Mouse (Mus musculus): Measurements from ENCODE around the gene Pgk1. TPM values are rescaled to one million over a fixed set of nuclear protein-coding genes. Genes with fewer than 3 reads are reported as not detected.

The Pgk1 gene
- 708 and 743 TPM in 2 replicates for polyA plus RNA-seq (2014; fragmentation: Nextera tagmentation; extraction: Ambion mirVana)

- Histone ChIP-seq H3K27ac (replicated peaks in 1 of 2; ENCODE audit: control insufficient read depth in 1 of 2, insufficient read depth in 1 of 2, low read depth in 2 of 2, low read length in 2 of 2) (peak within 1 kb of the TSS; percentile 95 to 98), H3K4me3 (ENCODE audit: control insufficient read depth in 1 of 2, insufficient read depth in 1 of 2, low read depth in 1 of 2, low read length in 2 of 2) (peak within 1 kb of the TSS; percentile 58 to 76), H3K4me1 (ENCODE audit: control insufficient read depth in 2 of 2, insufficient read depth in 2 of 2, low read length in 2 of 2) (peaks cover 0 to 5% of the 10 kb centered on the region in 2 experiments; a peak in 3 of 4 replicates), H3K9ac (ENCODE audit: low read length) (peak within 1 kb of the TSS; percentile 91), H3K27me3 (ENCODE audit: control insufficient read depth, insufficient read depth, low read length) (no peaks in the 10 kb centered on the region), H3K36me3 (ENCODE audit: control insufficient read depth, insufficient read depth, low read length) (peaks cover 21% of the 10 kb centered on the region; the same call in 1 of the 2 replicates), H3K9me3 (ENCODE audit: control insufficient read depth, low read length) (no peaks in the 10 kb centered on the region), H3K4me2 (ENCODE audit: low read length) (peak within 1 kb of the TSS; percentile 64)
- 13% methylated on average over 44 of the region's 55 CpGs for WGBS
- ATAC-seq (ENCODE audit: insufficient number of reproducible peaks, insufficient read depth, low FRiP score, low read depth), result peak; percentile 96
Measured at GRCm38 (mm10) chrX:106186713-106187649, at the start of gene Pgk1. TSS of gene Pgk1 (plus strand) at chrX:106187100.

GRCm38 (mm10) chrX:106139309-106140070 lies 47.4 kb upstream of the Pgk1 start:
- WGBS, result 76% methylated on average over 13 of the region's 13 CpGs
- H3K9me3 ChIP-seq (ENCODE audit: control insufficient read depth, low read length), result no peaks in the 10 kb centered on the region
- ATAC-seq (ENCODE audit: insufficient number of reproducible peaks, insufficient read depth, low FRiP score, low read depth), result no peak

GRCm38 (mm10) chrX:106142936-106143335 lies 44.0 kb upstream of the Pgk1 start, which contains the start of gene Tlr13:
TSS of gene Tlr13 (plus strand) at chrX:106143204.
- Histone ChIP-seq H3K9ac (ENCODE audit: low read length) (no peak within 1 kb of the TSS), H3K27me3 (ENCODE audit: control insufficient read depth, insufficient read depth, low read length) (no peaks in the 10 kb centered on the region), H3K4me2 (ENCODE audit: low read length) (no peak within 1 kb of the TSS), H3K4me3 (ENCODE audit: control insufficient read depth in 1 of 2, insufficient read depth in 1 of 2, low read depth in 1 of 2, low read length in 2 of 2) (no peak within 1 kb of the TSS), H3K9me3 (ENCODE audit: control insufficient read depth, low read length) (no peaks in the 10 kb centered on the region), H3K36me3 (ENCODE audit: control insufficient read depth, insufficient read depth, low read length) (no peaks in the 10 kb centered on the region), H3K27ac (replicated peaks in 1 of 2; ENCODE audit: control insufficient read depth in 1 of 2, insufficient read depth in 1 of 2, low read depth in 2 of 2, low read length in 2 of 2) (no peak within 1 kb of the TSS), H3K4me1 (ENCODE audit: control insufficient read depth in 2 of 2, insufficient read depth in 2 of 2, low read length in 2 of 2) (no peaks in the 10 kb centered on the region)
- no peak for ATAC-seq (ENCODE audit: insufficient number of reproducible peaks, insufficient read depth, low FRiP score, low read depth)
- WGBS, result 77% methylated on average over 6 of the region's 6 CpGs

More at GRCm38 (mm10) chrX:106139309-106140070, 47.4 kb upstream of the Pgk1 start:
- no peaks in the 10 kb centered on the region for H3K36me3 ChIP-seq (ENCODE audit: control insufficient read depth, insufficient read depth, low read length)
- no peak overlapping the region for H3K4me3 ChIP-seq (ENCODE audit: control insufficient read depth in 1 of 2, insufficient read depth in 1 of 2, low read depth in 1 of 2, low read length in 2 of 2)
- no peaks in the 10 kb centered on the region for H3K4me1 ChIP-seq (ENCODE audit: control insufficient read depth in 2 of 2, insufficient read depth in 2 of 2, low read length in 2 of 2)
- no peak overlapping the region for H3K9ac ChIP-seq (ENCODE audit: low read length)
- no peaks in the 10 kb centered on the region for H3K27me3 ChIP-seq (ENCODE audit: control insufficient read depth, insufficient read depth, low read length)
- no peak overlapping the region for H3K4me2 ChIP-seq (ENCODE audit: low read length)
- no peak overlapping the region for H3K27ac ChIP-seq (replicated peaks in 1 of 2; ENCODE audit: control insufficient read depth in 1 of 2, insufficient read depth in 1 of 2, low read depth in 2 of 2, low read length in 2 of 2)

GRCm38 (mm10) chrX:106148185-106148584 lies 38.7 kb upstream of the Pgk1 start:
- no peak overlapping the region for H3K4me2 ChIP-seq (ENCODE audit: low read length)
- H3K9ac ChIP-seq (ENCODE audit: low read length), result no peak overlapping the region
- no peaks in the 10 kb centered on the region for H3K36me3 ChIP-seq (ENCODE audit: control insufficient read depth, insufficient read depth, low read length)
- no peak for ATAC-seq (ENCODE audit: insufficient number of reproducible peaks, insufficient read depth, low FRiP score, low read depth)
- H3K4me1 ChIP-seq (ENCODE audit: control insufficient read depth in 2 of 2, insufficient read depth in 2 of 2, low read length in 2 of 2), result no peaks in the 10 kb centered on the region
- no peaks in the 10 kb centered on the region for H3K9me3 ChIP-seq (ENCODE audit: control insufficient read depth, low read length)
- no peak overlapping the region for H3K27ac ChIP-seq (replicated peaks in 1 of 2; ENCODE audit: control insufficient read depth in 1 of 2, insufficient read depth in 1 of 2, low read depth in 2 of 2, low read length in 2 of 2)
- no peak overlapping the region for H3K4me3 ChIP-seq (ENCODE audit: control insufficient read depth in 1 of 2, insufficient read depth in 1 of 2, low read depth in 1 of 2, low read length in 2 of 2)
- WGBS, result 86% methylated on average over 1 of the region's 1 CpGs
- H3K27me3 ChIP-seq (ENCODE audit: control insufficient read depth, insufficient read depth, low read length), result no peaks in the 10 kb centered on the region

- H3K4me3 ChIP-seq (ENCODE audit: control insufficient read depth in 1 of 2, insufficient read depth in 1 of 2, low read depth in 1 of 2, low read length in 2 of 2), result no peak overlapping the region
- no peaks in the 10 kb centered on the region for H3K36me3 ChIP-seq (ENCODE audit: control insufficient read depth, insufficient read depth, low read length)
- ATAC-seq (ENCODE audit: insufficient number of reproducible peaks, insufficient read depth, low FRiP score, low read depth), result no peak
- H3K4me2 ChIP-seq (ENCODE audit: low read length), result no peak overlapping the region
- no peak overlapping the region for H3K9ac ChIP-seq (ENCODE audit: low read length)
- 65% methylated on average over 3 of the region's 3 CpGs for WGBS
- H3K9me3 ChIP-seq (ENCODE audit: control insufficient read depth, low read length), result no peaks in the 10 kb centered on the region
- no peak overlapping the region for H3K27ac ChIP-seq (replicated peaks in 1 of 2; ENCODE audit: control insufficient read depth in 1 of 2, insufficient read depth in 1 of 2, low read depth in 2 of 2, low read length in 2 of 2)
- H3K4me1 ChIP-seq (ENCODE audit: control insufficient read depth in 2 of 2, insufficient read depth in 2 of 2, low read length in 2 of 2), result no peaks in the 10 kb centered on the region
- H3K27me3 ChIP-seq (ENCODE audit: control insufficient read depth, insufficient read depth, low read length), result no peaks in the 10 kb centered on the region
Measured at GRCm38 (mm10) chrX:106149460-106149859, 37.4 kb upstream of the Pgk1 start.

GRCm38 (mm10) chrX:106154180-106154586 lies 32.7 kb upstream of the Pgk1 start:
- Histone ChIP-seq H3K27me3 (ENCODE audit: control insufficient read depth, insufficient read depth, low read length) (no peaks in the 10 kb centered on the region), H3K4me2 (ENCODE audit: low read length) (no peak overlapping the region), H3K4me3 (ENCODE audit: control insufficient read depth in 1 of 2, insufficient read depth in 1 of 2, low read depth in 1 of 2, low read length in 2 of 2) (no peak overlapping the region), H3K9ac (ENCODE audit: low read length) (no peak overlapping the region), H3K4me1 (ENCODE audit: control insufficient read depth in 2 of 2, insufficient read depth in 2 of 2, low read length in 2 of 2) (no peaks in the 10 kb centered on the region), H3K36me3 (ENCODE audit: control insufficient read depth, insufficient read depth, low read length) (no peaks in the 10 kb centered on the region), H3K9me3 (ENCODE audit: control insufficient read depth, low read length) (no peaks in the 10 kb centered on the region), H3K27ac (replicated peaks in 1 of 2; ENCODE audit: control insufficient read depth in 1 of 2, insufficient read depth in 1 of 2, low read depth in 2 of 2, low read length in 2 of 2) (no peak overlapping the region)
- ATAC-seq (ENCODE audit: insufficient number of reproducible peaks, insufficient read depth, low FRiP score, low read depth), result no peak

GRCm38 (mm10) chrX:106155892-106156291 lies 31.0 kb upstream of the Pgk1 start:
- Histone ChIP-seq H3K27me3 (ENCODE audit: control insufficient read depth, insufficient read depth, low read length) (no peaks in the 10 kb centered on the region), H3K4me1 (ENCODE audit: control insufficient read depth in 2 of 2, insufficient read depth in 2 of 2, low read length in 2 of 2) (no peaks in the 10 kb centered on the region), H3K9ac (ENCODE audit: low read length) (no peak overlapping the region), H3K4me2 (ENCODE audit: low read length) (no peak overlapping the region), H3K27ac (replicated peaks in 1 of 2; ENCODE audit: control insufficient read depth in 1 of 2, insufficient read depth in 1 of 2, low read depth in 2 of 2, low read length in 2 of 2) (no peak overlapping the region), H3K4me3 (ENCODE audit: control insufficient read depth in 1 of 2, insufficient read depth in 1 of 2, low read depth in 1 of 2, low read length in 2 of 2) (no peak overlapping the region), H3K36me3 (ENCODE audit: control insufficient read depth, insufficient read depth, low read length) (no peaks in the 10 kb centered on the region), H3K9me3 (ENCODE audit: control insufficient read depth, low read length) (no peaks in the 10 kb centered on the region)
- no peak for ATAC-seq (ENCODE audit: insufficient number of reproducible peaks, insufficient read depth, low FRiP score, low read depth)
- 68% methylated on average over 4 of the region's 4 CpGs for WGBS

Measured in heart, embryonic 14.5 days (tissue).